Mouse (Mus musculus) spleen, adult 2 months (tissue): ENCODE data around the gene Vmn1r3. TPM values are rescaled to one million over a fixed set of nuclear protein-coding genes. Genes with fewer than 3 reads are reported as not detected.
"Not testable (repeated sequence)": the region's sequence is repeated elsewhere in the genome, so short reads cannot be mapped to it uniquely, and the experiment has no call there.

Experiments used
- DNase-seq, 2 experiments: peaks; one replicate each; pipeline versions ENCODE4 v3.0.0 to v3.0.0-alpha.2; 2012 to 2021; ENCODE audit warnings: low spot score in 2 of 2, low read depth in 1 of 2
- H3K27ac ChIP-seq: fragments of 200-500 bp; 2 replicates; pipeline ENCODE4 v1.5.1; 2012; ENCODE audit warnings: low read length, inconsistent platforms; ENCODE audit not compliant: insufficient read depth
- H3K27me3 ChIP-seq: fragments of 200-500 bp; 2 replicates; pipeline ENCODE4 v1.6.1; 2012; ENCODE audit warnings: mild to moderate bottlenecking, moderate library complexity, low read length, inconsistent platforms; ENCODE audit not compliant: control insufficient read depth, insufficient read depth
- H3K36me3 ChIP-seq: fragments of 200-500 bp; 2 replicates; pipeline ENCODE4 v1.6.1; 2012; ENCODE audit warnings: mild to moderate bottlenecking, low read length, inconsistent platforms; ENCODE audit not compliant: control insufficient read depth, insufficient read depth
- H3K4me1 ChIP-seq: fragments of 200-500 bp; 2 replicates; pipeline ENCODE4 v1.6.1; 2011; ENCODE audit warnings: inconsistent platforms; ENCODE audit not compliant: control insufficient read depth, insufficient read depth, insufficient read length
- H3K4me3 ChIP-seq: fragments of 200-500 bp; 2 replicates; pipeline ENCODE4 v1.5.1; 2011; ENCODE audit warnings: mild to moderate bottlenecking, inconsistent platforms; ENCODE audit not compliant: insufficient read depth, insufficient read length; ENCODE audit errors: extremely low read depth
- CTCF ChIP-seq: fragments of 200-500 bp; IDR thresholded peaks from 2 replicates; pipeline ENCODE4 v1.5.1; 2011; ENCODE audit warnings: mild to moderate bottlenecking, inconsistent platforms; ENCODE audit not compliant: insufficient read depth, insufficient read length, insufficient replicate concordance; ENCODE audit errors: extremely low read depth
- POLR2A ChIP-seq: fragments of 200-500 bp; IDR thresholded peaks from 2 replicates; pipeline ENCODE4 v1.6.1; 2011; ENCODE audit warnings: low read depth, low read length, inconsistent platforms
- WGBS: fragments of 180-500 bp; shearing (Covaris S2); methylation state at CpG from one replicate; pipeline ENCODE4 v1.1.7; 2018; 5-methylcytosine and 5-hydroxymethylcytosine counted together
- polyA plus RNA-seq: library from polyadenylated mRNA; depleted of rRNA; stranded (reverse); fragments of >200 nt; gene quantifications from 2 replicates; pipeline ENCODE4 v1.2.3, GENCODE M21; 2012; rRNA removed

Gene Vmn1r3
- not detected in 2 replicates for polyA plus RNA-seq

GRCm38 (mm10) chr4:3185258-3185657 is at the start of gene Vmn1r3:
Gene Vmn1r3, minus strand, starts transcription at chr4:3185358.
- not testable (repeated sequence) for H3K27ac ChIP-seq, H3K4me3 ChIP-seq, H3K36me3 ChIP-seq, DNase-seq, H3K27me3 ChIP-seq, H3K4me1 ChIP-seq
- WGBS: 88% methylated on average over 1 of the region's 1 CpGs

GRCm38 (mm10) chr4:3232053-3232452 is 46.9 kb upstream of the Vmn1r3 start:
- Histone ChIP-seq H3K4me1 (no peaks in the 10 kb centered on the region), H3K4me3 (no peak overlapping the region), H3K27me3 (no peaks in the 10 kb centered on the region), H3K27ac (no peak overlapping the region), H3K36me3 (no peaks in the 10 kb centered on the region)
- no peak for DNase-seq
- WGBS: 76% methylated on average over 6 of the region's 6 CpGs
- TF ChIP-seq CTCF: no peak
- no peak for TF ChIP-seq POLR2A

GRCm38 (mm10) chr4:3230908-3231684 is 45.9 kb upstream of the Vmn1r3 start:
- Histone ChIP-seq H3K27ac (no peak overlapping the region), H3K36me3 (no peaks in the 10 kb centered on the region), H3K4me3 (no peak overlapping the region; the same call in 1 of the 2 replicates), H3K4me1 (no peaks in the 10 kb centered on the region), H3K27me3 (no peaks in the 10 kb centered on the region)
- no peak for TF ChIP-seq POLR2A
- TF ChIP-seq CTCF: no peak
- WGBS: 8% methylated on average over 37 of the region's 48 CpGs
- DNase-seq: no peak

GRCm38 (mm10) chr4:3229532-3229931 is 44.4 kb upstream of the Vmn1r3 start:
- Histone ChIP-seq H3K4me3 (no peak overlapping the region), H3K27me3 (no peaks in the 10 kb centered on the region), H3K27ac (no peak overlapping the region), H3K36me3 (no peaks in the 10 kb centered on the region), H3K4me1 (no peaks in the 10 kb centered on the region)
- DNase-seq: no peak
- TF ChIP-seq CTCF (no peak), POLR2A (no peak)
- WGBS: 71% methylated on average over 4 of the region's 4 CpGs

- 71% methylated on average over 4 of the region's 4 CpGs for WGBS
- H3K36me3 ChIP-seq: no peaks in the 10 kb centered on the region
- no peak overlapping the region for H3K27ac ChIP-seq
- no peak overlapping the region for H3K4me3 ChIP-seq
- no peaks in the 10 kb centered on the region for H3K27me3 ChIP-seq
- TF ChIP-seq CTCF (no peak), POLR2A (no peak)
- no peaks in the 10 kb centered on the region for H3K4me1 ChIP-seq
- no peak for DNase-seq
Observed at GRCm38 (mm10) chr4:3228476-3228875, 43.3 kb upstream of the Vmn1r3 start.

- no peaks in the 10 kb centered on the region for H3K36me3 ChIP-seq
- TF ChIP-seq POLR2A: no peak
- no peak for TF ChIP-seq CTCF
- DNase-seq: no peak
- no peak overlapping the region for H3K4me3 ChIP-seq
- no peaks in the 10 kb centered on the region for H3K4me1 ChIP-seq
- WGBS: 66% methylated on average over 5 of the region's 5 CpGs
- H3K27me3 ChIP-seq: no peaks in the 10 kb centered on the region
- no peak overlapping the region for H3K27ac ChIP-seq
Observed at GRCm38 (mm10) chr4:3227751-3228150, 42.6 kb upstream of the Vmn1r3 start.

- no peaks in the 10 kb centered on the region for H3K4me1 ChIP-seq
- H3K27ac ChIP-seq: no peak overlapping the region
- no peak for DNase-seq
- WGBS: 68% methylated on average over 3 of the region's 3 CpGs
- no peak for TF ChIP-seq POLR2A
- no peak for TF ChIP-seq CTCF
- no peaks in the 10 kb centered on the region for H3K36me3 ChIP-seq
- no peak overlapping the region for H3K4me3 ChIP-seq
- H3K27me3 ChIP-seq: no peaks in the 10 kb centered on the region
Observed at GRCm38 (mm10) chr4:3226488-3226887, 41.3 kb upstream of the Vmn1r3 start.

GRCm38 (mm10) chr4:3225416-3225815 is 40.3 kb upstream of the Vmn1r3 start:
- H3K4me3 ChIP-seq, H3K27ac ChIP-seq, DNase-seq, H3K27me3 ChIP-seq, H3K4me1 ChIP-seq, H3K36me3 ChIP-seq: not testable (repeated sequence)
- 58% methylated on average over 3 of the region's 3 CpGs for WGBS

- not testable (repeated sequence) for H3K27me3 ChIP-seq, H3K27ac ChIP-seq, DNase-seq, H3K4me3 ChIP-seq, H3K36me3 ChIP-seq, H3K4me1 ChIP-seq
- 54% methylated on average over 3 of the region's 3 CpGs for WGBS
Observed at GRCm38 (mm10) chr4:3224848-3225247, 39.7 kb upstream of the Vmn1r3 start.
